Mouse (Mus musculus): ENCODE data around the gene Cby3.

GRCm38 (mm10) chr11:50379023-50379752, 24.9 kb downstream of the Cby3 start:
- TF ChIP-seq CTCF (IDR thresholded peaks at IDR 0.05) (no peak), EP300 (IDR thresholded peaks at IDR 0.05) (no peak)
